Mouse (Mus musculus): Measurements from ENCODE around the gene Stk17b.

GRCm38 (mm10) chr1:53784721-53785418, at the start of gene Stk17b:
- TF ChIP-seq CTCF (IDR thresholded peaks at IDR 0.05; ENCODE audit: low read depth) (peak; percentile 21; the same call in 1 of the 2 replicates), EP300 (optimal IDR thresholded peaks at IDR 0.05) (no peak)
